Mouse (Mus musculus) right cerebral cortex, postnatal 10 days (tissue): ENCODE data around the gene Gm2381.
"Not testable (repeated sequence)": the region's sequence is repeated elsewhere in the genome, so short reads cannot be mapped to it uniquely, and the experiment has no call there.

Experiments
- DNase-seq, 2 experiments: peaks; one replicate each; pipeline ENCODE4 v3.0.0; 2021; ENCODE audit warnings: low spot score in 2 of 2

The Gm2381 gene

DNA sequence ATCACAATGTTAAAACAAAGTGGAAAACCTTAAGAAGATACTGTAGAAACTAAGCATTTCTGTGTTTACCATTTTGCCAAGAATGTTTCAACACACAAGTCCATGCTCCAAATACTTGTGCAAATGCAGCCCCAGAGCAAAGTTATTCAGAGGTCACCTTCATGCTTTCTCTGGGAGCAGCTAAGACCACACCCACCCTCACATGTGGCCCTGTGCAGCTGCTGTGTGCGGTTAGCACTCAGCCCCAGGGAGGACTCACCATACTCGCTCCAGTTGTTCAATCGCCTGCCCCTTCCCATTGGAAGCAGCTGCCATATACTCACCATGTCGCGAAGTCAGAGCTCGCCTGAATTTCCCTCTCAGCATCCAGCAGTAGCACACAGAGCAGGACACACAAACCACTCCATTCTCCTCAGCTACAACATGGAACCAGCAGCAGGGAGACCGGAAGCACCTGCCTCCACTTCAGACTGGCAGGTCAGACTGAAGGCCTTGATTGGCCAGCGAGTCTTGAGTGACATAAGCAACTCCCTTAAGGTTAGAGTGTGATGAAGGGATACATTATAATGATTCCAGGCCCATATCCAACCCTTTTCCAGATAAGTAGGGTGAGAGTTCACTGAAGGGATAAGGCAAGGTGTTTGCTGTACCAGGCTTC is at the start of gene Gm2381:
Gene Gm2381 (minus strand): TSS at position 434 of the 658 bp plus-strand sequence.
- not testable (repeated sequence) for DNase-seq

DNA sequence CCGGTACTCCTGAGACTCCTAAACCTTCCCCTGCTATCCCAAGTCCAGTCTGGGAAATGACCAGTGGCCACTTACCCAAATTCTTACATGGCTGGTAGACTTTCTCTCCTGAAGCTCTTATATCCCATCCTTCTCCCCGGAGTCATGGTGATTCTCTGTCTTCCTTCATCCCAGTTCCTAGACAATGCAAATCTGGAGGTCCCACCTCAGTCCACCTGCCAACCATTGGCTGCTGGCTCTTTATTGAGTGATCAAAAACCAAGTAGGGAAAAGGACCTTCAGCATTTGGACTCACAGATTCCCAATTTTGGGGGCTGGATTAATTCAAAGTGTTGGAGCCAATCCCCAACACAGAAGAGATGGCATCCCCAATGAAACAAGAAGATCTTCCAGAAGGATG is 31.0 kb upstream of the Gm2381 start:
- not testable (repeated sequence) for DNase-seq

DNA sequence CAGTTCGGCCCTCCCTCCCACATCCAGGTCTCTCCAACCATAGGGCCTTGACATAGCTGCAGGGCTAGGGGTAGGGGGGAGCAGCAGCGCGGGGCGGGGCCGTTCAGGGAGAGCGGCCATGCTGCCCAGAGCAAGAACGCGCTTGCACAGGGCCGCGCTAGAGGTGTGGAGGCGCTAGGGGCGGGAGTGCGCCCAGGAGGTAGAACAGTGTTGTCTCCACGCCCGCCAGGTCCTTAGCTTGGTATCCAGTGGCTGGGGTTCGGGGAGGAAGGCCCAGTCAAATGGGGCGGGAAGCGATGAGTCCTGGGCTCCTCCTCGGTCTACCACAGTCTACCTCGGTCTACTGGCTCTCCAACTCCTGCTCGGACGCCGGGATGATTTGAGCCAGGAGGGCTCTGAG is 11.1 kb upstream of the Gm2381 start:
- DNase-seq: no peak

DNA sequence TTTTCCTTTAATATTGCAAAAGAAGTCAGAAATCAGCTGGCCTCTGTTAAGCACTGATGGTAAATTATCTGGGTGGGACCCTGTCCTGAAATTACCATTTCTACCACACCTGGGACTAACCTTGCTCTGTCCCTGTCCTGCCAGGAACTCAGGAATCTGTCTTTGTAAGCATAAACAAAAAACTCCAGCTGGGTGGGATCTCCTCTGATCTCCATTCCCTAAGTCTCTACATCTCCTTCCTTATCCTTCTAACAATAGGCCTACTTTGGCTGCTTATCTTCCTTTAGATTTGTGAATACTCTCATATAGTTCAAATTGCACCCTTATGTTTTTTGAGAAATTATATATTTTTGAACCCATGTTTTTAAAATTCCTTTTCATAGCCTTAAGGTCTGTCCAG is 28.7 kb downstream of the Gm2381 start:
- not testable (repeated sequence) for DNase-seq

DNA sequence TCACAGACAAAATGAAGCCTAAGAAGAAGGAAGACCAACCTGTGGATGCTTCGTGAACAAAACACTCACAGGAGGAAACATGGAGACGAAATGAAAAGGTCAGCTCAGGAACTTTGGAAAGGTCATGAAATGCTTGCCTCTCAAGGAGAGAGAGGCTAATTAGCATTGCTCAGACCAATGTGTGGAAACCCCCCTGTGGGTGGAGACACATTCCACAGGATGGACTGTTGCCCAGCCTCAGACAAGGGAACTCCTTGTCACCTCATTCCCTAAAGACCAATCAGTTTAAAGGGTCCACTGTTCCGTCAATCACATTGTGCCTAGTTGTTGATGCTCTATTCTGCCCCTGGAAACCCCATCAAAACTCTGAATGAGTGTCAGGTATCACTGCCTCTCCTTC is 34.8 kb downstream of the Gm2381 start:
- no peak for DNase-seq

DNA sequence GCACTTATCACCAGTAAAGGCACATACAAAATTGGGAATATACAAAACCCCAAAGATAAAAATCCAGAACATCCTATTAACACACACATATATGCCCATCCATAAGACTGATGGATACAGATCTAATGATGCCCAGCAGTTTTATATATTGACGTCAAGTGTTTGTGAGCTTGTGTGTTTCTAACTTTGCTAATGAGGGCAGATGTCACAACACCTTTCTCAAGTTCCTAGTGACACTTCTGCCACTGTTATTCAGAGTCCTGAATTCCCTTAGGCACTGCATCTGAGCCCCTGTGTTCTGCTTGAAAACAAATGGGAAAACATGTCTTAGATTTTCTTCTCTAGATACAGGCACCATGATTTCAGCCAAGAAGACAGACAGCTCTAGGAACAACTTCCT is 73.6 kb downstream of the Gm2381 start, which contains the start of gene Vmn2r62:
Gene Vmn2r62 (minus strand): TSS at position 101 of the 400 bp plus-strand sequence.
- DNase-seq: not testable (repeated sequence)
